Mouse (Mus musculus) gonadal fat pad, adult 2 months (tissue): ENCODE measurements around the gene Appl2. TPM values are rescaled to one million over a fixed set of nuclear protein-coding genes. Genes with fewer than 3 reads are reported as not detected.

Experiments used
- DNase-seq: peaks from one replicate; pipeline ENCODE4 v3.0.0-alpha.2; 2012; ENCODE audit warnings: low read depth
- polyA plus RNA-seq: library from polyadenylated mRNA; depleted of rRNA; stranded (reverse); fragments of >200 nt; gene quantifications from 2 replicates; pipeline ENCODE4 v1.2.3, GENCODE M21; 2012; rRNA removed

The Appl2 gene
- polyA plus RNA-seq, 1 experiment, result 17.0 TPM

DNA sequence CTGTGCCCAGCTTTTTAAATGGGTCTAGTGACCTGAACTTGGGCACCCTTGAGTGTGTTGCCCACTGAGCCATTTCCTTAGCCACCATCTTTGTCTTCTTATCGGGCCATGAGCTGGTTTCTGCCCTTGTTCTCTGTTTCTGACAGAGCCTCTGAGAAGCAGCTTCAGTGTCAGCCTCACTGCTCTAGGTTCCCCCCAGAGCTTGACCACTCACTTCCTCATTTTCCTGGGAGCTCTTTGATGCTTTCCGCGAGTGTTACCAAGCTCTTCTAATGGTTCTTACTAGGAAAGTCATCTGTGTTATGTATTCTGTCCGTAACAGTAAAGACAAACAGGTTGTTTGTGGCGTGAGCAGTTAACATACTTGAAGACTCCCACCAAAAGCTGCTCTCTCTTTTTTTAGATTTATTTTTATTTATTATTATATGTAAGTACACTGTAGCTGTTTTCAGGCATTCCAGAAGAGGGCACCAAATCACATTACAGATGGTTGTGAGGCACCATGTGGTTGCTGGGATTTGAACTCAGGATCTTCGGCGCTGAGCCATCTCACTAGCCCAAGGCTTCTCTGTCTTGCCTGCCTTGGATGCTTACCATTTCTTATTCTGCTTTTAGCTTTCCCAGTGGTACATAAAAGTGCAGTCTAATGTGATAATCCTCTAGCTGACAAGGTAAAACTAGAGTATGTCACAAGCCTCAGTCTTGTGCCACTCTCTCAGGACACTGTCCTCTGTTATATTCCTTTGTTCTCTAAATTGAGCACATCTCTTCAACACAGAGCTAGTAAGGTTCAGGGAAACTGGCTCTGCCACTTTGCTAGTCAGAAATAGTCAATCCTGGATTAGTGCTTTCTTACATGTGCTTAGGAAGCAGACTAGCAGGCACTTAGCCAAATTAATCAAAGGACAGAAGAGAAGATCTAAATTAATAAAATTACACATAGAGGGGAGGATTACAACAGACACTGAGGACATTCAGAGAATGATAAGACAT lies 82.8 kb downstream of the Appl2 start:
- peak; percentile 59 for DNase-seq

DNA sequence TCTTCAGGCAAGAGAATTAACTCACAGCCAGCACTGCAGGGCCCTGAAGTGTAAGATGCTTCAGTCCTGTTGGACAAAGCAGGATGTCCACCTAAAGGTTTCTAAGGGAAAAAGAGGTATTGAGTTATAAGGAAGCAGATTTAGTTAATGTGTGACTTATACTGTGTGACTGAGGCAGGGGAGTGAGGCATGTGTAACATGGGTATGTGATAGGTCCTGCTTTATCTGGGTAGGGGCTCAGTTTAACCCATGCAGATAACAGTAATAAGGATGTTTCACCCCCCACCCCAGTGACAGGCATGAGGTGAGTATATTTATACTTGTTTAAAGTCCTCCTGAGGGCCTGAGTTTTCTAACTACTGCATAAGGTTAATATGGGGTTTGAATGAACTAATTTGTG lies 85.5 kb downstream of the Appl2 start:
- DNase-seq, result no peak

Other genes with a start within 250 kb of the Appl2 start
- gene Aldh1l2, start 114.6 kb downstream of the Appl2 start, polyA plus RNA-seq, result 0.99 and 1.1 TPM in 2 replicates
- 2.6 and 4.8 TPM in 2 replicates for gene Washc4, start 105.0 kb downstream of the Appl2 start, polyA plus RNA-seq
- 9.3 and 10.0 TPM in 2 replicates for gene 1500009L16Rik, start 74.1 kb upstream of the Appl2 start, polyA plus RNA-seq